Mouse (Mus musculus) cerebellum, postnatal 10 days (tissue): ENCODE data around the gene Gzmc.
"Not testable (repeated sequence)": the region's sequence is repeated elsewhere in the genome, so short reads cannot be mapped to it uniquely, and the experiment has no call there.

Experiments
- DNase-seq, 2 experiments: peaks; one replicate each; pipeline ENCODE4 v3.0.0; 2021; ENCODE audit warnings: mixed read lengths in 2 of 2

Gene Gzmc

DNA sequence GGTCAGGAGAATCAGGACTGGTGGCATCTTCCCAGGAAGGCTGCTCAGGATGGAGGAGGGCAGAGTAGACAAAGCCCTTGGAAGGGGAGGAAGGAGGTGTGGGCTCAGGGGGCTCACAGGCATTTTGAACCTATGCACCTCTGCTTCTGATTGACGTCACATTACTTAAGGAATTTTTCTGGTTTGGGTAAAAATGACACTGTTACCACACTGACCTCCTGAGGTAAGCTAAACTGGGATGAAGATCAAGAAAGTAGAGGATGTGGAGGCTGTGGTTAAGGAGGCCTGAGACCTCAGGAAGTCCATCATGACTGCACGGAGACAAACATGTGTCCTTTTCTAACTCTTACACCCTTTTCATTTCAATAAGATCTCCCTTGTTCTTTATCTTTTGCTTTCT lies at the start of gene Gzmc:
Gene Gzmc (minus strand): TSS at position 101 of the 400 bp plus-strand sequence.
- DNase-seq: no peak

DNA sequence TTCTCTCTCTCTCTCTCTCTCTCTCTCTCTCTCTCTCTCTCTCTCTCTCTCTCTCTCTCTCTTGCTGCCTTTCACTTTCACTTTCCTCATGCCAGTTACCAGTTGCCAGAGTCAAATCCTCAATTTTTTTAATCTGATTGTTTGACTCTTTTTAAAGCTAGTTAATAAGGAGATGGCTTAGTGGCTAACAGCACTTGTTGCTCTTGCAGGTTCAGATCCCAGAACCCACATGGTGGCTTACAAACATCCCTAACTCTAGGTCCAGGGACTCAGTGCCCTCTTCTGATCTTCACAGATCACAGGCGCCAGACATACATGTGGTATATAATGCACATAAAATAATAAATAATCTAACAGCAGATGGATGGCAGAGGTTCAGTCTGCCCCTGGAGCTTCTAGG lies 49.4 kb upstream of the Gzmc start:
- no peak for DNase-seq

DNA sequence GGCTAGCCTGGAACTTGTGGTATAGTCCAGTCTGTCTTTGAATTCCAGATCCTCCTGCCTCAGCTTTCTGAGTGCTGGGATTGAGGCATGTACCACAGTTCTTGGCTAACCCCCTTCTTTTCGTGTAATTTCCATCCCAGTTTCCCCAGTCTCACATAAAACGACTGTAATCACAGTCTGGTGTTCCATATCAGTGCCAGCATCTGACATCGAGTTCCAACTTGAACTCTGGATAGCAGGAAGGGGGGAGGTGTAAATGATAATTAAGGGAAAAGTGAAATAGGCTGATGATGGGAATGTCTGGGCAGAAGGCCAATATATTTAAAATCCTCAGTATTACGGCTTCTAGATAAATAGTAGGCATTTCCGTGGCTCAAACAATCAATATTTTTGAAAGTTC lies 46.6 kb upstream of the Gzmc start:
- no peak for DNase-seq

DNA sequence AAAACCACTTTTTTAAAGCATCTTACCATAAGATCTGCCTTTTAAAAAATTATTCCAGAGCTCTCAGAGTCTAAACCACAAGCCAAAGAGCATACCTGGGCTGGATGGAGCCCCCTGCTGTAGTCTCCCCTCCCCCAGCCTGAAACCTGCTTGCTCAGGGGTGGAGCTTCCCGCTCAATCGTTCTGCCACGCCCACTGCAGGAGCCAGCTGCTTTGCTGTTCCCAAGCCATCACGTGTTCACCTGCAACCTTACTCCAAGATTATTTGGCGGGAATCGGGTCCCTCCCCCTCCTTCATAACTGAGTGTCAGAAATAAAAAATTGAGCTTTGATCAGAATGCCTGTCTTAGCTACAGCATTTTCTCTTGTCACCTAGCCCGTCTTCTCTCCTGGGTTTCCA lies 44.2 kb upstream of the Gzmc start:
- not testable (repeated sequence) for DNase-seq

DNA sequence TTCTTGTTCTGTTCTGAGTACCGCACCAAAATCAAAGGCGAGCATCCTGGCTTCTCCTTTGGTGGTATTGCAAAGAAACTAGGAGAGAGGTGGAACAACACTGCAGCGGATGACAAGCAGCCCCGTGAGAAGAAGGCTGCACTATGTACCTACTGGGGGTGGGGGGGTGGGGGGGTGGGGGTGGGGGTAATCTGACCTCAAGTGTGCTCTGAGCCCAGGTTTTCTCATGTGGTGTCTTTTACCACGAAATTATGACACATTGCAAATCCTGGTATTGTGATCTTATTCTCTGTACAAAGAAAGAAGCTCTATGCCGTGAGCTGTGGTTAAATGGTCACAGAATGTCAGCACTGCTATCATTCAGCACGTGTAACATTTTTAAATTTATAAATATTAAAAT lies 41.6 kb upstream of the Gzmc start:
- DNase-seq: not testable (repeated sequence)

DNA sequence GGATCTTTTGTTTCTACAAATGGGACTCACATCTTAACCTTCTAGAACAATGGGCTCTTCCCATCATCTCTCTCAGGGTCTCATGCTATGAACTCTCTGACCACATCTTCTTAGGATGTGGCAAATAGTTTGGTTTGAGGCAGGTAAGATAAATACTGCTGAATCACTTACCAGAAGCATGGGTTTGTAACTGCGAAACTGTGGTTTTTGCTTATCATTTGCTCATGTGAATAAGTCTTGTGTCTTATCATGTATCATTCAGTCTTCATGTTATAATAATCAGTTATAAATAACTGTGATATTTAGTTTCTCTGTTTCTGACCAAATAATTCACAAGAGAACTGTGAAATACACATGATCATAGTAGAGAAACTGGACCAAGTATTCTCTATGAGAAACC lies 31.7 kb upstream of the Gzmc start:
- no peak for DNase-seq

DNA sequence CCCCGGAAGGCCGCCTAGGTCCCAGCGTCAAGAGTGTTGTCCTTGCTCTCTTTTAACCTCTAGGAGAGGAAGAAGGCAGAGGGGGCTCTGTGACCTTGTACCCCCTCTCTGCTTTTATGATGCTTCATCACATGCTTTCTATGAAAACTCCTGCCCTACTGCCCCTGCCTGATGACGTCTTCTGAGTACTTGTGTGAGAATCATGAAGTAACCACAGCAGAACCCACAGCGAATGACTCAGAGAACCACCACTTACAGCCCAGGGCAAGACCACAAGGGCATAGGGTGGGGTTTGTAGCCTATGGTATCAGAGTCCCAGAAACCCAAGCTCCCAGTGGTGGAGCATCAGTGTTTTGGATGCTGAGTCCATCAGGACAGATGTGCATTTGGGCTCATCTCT lies 27.7 kb upstream of the Gzmc start, which contains the start of gene Gzmb:
Gene Gzmb (minus strand): TSS at position 108 of the 400 bp plus-strand sequence.
- no peak for DNase-seq

DNA sequence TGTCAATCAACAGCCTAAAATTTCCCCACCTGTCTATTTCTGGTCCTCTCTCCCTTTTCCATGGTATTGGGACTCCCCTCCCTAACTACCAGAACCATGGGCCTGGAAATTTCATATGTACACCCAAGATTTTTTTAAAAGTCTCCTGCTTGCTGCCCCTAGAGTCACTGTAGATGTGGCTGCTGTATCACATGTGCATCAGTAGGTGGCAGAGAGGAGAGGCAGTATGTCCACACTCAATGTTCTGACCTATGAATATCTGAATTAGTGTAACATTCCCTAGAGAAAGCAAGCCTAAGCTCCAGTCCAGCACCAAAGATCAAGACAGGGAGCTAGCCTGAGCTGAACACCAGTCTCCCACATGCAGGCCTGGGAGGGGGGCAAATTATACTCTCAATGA lies 6.0 kb upstream of the Gzmc start:
- no peak for DNase-seq

DNA sequence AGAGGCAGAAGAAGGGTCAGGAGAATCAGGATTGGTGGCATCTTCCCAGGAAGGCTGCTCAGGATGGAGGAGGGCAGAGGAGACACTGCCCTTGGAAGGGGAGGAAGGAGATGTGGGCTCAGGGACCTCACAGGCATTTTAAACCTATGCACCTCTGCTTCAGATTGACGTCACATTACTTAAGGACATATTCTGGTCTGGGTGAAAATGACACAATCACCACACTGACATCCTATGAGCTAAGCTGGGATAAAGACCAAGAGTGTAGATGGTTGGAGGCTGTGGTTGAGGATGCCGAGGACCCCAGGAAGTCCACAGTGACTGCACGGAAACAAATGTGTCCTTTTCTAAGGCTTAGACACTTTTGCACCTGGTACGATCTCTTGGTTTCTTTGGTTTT lies 23.1 kb downstream of the Gzmc start, which contains the start of gene Gzmf:
Gene Gzmf (minus strand): TSS at position 101 of the 400 bp plus-strand sequence.
- no peak for DNase-seq

DNA sequence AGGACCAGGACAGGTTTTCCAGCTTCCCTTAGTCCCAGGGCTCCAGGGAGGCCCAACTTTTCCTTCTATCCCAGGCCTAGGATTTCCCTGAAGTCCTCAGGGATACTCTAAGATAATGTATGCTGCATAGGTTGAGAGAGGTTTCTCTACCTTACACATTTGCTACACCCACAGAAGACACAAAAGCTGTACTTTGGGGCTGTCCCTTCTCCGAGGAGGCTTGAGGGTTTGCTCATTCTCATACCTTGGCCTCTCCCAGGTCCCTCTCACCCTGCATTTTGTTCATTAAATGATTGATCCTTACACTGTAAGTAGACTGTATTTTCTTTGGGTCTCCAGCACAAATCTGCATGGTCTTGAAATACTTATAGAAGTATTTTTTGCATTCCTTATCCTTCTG lies 28.8 kb downstream of the Gzmc start:
- no peak for DNase-seq

DNA sequence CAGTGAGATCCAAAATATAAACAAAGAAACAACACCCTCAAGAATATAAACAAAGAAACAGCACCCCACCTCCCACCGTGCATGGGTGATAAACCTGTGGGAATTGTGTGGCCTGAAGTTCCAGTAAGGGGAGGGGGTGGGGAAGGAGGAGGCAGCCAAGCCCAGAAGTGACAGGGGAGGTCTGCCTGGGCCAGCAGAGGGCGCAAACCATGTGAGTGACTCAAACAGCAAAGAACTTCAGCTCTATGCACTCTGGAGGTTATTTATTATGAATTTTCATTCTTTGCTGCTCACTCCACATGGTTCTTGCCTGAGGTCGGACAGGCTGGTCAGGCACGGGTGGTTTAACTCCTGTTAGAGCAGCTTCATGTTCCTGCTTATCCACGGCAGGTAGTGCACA lies 29.4 kb downstream of the Gzmc start:
- peak; percentile 65 to 67 for DNase-seq

DNA sequence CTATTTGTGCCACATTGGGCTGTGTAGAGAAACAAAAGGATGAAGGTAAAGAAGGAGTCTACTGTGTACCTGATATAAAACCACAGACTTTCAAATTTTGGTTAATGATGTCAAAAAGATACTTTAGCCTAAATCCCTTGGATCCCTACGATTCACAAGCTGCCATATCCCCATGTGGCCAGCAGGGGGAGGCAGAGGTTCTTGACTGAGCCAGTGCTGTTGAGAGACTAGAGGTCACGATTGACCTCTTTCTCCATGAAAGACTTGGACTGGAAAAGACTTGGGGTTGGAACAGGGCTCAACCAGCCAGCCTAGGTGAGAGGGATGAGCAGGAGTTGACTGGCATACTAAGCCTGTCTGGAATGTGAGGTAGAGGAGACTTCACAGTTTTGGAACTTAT lies 30.5 kb downstream of the Gzmc start:
- DNase-seq: peak; percentile 86 to 87

DNA sequence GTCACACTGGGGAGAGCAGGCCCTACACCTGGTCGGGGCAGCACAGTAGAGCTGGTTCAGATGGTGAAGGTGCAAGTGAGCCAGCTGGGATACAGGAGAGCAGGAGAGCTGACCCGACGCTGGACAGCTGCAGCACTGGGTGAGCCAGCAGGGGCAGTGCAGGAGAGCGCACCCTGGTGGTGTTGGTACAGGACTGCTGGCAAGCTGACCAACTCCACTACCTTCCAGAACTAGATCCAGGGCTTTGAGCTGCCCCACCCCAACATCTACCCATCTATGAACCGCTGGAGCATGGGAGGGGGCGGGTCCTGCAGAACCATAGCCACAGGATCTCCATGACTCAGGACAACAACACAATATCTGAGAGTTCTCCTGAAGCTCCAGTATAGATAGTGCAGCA lies 47.5 kb downstream of the Gzmc start:
- peak in 1 of 2 experiments; percentile 11 for DNase-seq

DNA sequence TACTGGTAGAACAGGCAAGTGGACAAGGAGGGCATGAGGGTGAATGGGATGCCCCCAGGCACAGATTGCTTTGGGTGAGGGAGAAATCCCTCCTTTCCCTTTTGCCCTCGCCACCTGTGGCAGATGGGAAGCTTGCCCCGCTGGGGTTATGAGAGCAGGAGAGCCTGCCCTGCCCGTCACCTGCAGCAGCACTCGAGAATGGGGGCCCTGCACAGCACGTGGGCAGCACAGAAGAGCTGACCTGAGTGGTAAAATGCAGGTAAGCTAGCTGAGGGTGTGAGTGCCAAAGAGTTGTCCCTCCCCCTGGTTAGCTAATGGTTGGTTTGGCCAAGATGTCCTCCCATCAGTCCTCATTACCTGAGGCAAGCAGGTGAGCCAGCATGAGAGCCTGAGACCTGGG lies 47.9 kb downstream of the Gzmc start:
- no peak for DNase-seq
